Comparison of ENCODE assay signal across 10 mouse cellular contexts in the genomic region with DNA sequence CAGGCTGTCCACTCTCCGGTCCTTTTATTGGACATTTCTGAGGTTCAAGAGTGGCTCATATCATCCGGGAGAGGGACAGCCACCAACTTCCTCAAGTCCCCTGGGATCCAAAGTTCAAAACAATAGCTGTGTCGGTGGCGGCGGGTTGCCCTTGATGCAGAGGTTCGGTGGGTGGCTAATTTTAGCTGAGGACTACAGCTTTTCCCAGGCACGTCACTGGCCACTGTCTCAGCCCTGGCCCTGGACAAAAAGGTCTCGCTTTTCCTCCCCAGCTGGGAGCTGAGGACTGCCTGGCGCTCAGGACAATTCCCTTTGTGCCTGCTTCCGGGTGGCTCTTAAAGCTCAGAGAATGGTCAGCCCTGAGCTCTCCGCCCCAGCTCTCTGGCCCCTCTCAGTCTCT. TPM values are rescaled to one million over a fixed set of nuclear protein-coding genes. Genes with fewer than 3 reads are reported as not detected.
DNase-seq lines count a peak whose midpoint lies in the region; ATAC-seq lines count a peak whose summit lies in the region.
"Had no signal": no experiment of that assay in that cellular context is flagged by ENCODE, and none has a peak within 500 bp of the region (broad histone marks: within the 10 kb centered on the region; RNA-seq: fewer than 3 reads in every experiment).

No protein-coding gene starts in this region.

- H3K9me3 ChIP-seq in embryonic facial prominence, embryonic 11.5 days (replicated peaks; ENCODE audit: control insufficient read depth, low read length): no peaks in the 10 kb centered on the region
- H3K9me3 ChIP-seq in intestine, embryonic 15.5 days: no peaks in the 10 kb centered on the region
- H3K9me3 ChIP-seq in limb, embryonic 13.5 days: no peaks in the 10 kb centered on the region

- H3K27ac ChIP-seq in embryonic facial prominence, embryonic 11.5 days (replicated peaks; ENCODE audit: low read depth, low read length): no peak overlapping the region
- no peak overlapping the region for H3K27ac ChIP-seq in intestine, embryonic 15.5 days
- 0 out of 2 replicates have a peak overlapping the region, but pooled peaks have one; percentile 33 for H3K27ac ChIP-seq in limb, embryonic 13.5 days

- DNase-seq in gastrocnemius, postnatal 25 days: peak; percentile 31
- no peak for DNase-seq in gastrocnemius, postnatal 4 days (ENCODE audit: low spot score in 2 of 2)
- DNase-seq in embryonic facial prominence, embryonic 11.5 days (ENCODE audit: low spot score): peak; percentile 29
- DNase-seq in liver: no peak
- DNase-seq in ovary, postnatal 10 days (ENCODE audit: low spot score): no peak
- DNase-seq in thymus, postnatal 10 days (ENCODE audit: low spot score in 2 of 2): no peak
- DNase-seq: right cerebral cortex, adult 18-20 months had no signal

- no peak for ATAC-seq in embryonic facial prominence, embryonic 11.5 days (replicated peaks; ENCODE audit: insufficient number of reproducible peaks, low FRiP score, low TSS enrichment, low read depth)
- peak; percentile 29 for ATAC-seq in intestine, embryonic 15.5 days
- no peak for ATAC-seq in limb, embryonic 13.5 days (ENCODE audit: low FRiP score, low read depth)

- no peaks in the 10 kb centered on the region for H3K36me3 ChIP-seq in embryonic facial prominence, embryonic 11.5 days (replicated peaks; ENCODE audit: control insufficient read depth, insufficient read depth, low read depth, low read length)
- H3K36me3 ChIP-seq in intestine, embryonic 15.5 days: no peaks in the 10 kb centered on the region
- H3K36me3 ChIP-seq in limb, embryonic 13.5 days: no peaks in the 10 kb centered on the region

- no peak overlapping the region for H3K9ac ChIP-seq in embryonic facial prominence, embryonic 11.5 days (replicated peaks; ENCODE audit: low read length)
- no peak overlapping the region for H3K9ac ChIP-seq in intestine, embryonic 15.5 days
- no peak overlapping the region; the same call in 1 of the 2 replicates for H3K9ac ChIP-seq in limb, embryonic 13.5 days

- WGBS in embryonic facial prominence, embryonic 11.5 days: 20% methylated on average over 11 of the region's 11 CpGs
- whole genome bisulfite sequencing in intestine, embryonic 15.5 days: 36% methylated on average over 11 of the region's 11 CpGs
- WGBS in limb, embryonic 13.5 days: 32% methylated on average over 11 of the region's 11 CpGs

- no peak overlapping the region for H3K4me2 ChIP-seq in embryonic facial prominence, embryonic 11.5 days (ENCODE audit: low read depth, low read length)
- H3K4me2 ChIP-seq in intestine, embryonic 15.5 days (replicated peaks): peak overlapping the region; percentile 6; the same call in 1 of the 2 replicates
- H3K4me2 ChIP-seq in limb, embryonic 13.5 days (replicated peaks): no peak overlapping the region
- H3K4me2 ChIP-seq: midbrain, embryonic 11.5 days had no signal

- H3K4me3 ChIP-seq in embryonic facial prominence, embryonic 11.5 days (ENCODE audit: low read depth, low read length): no peak overlapping the region
- no peak overlapping the region for H3K4me3 ChIP-seq in intestine, embryonic 15.5 days (replicated peaks)
- H3K4me3 ChIP-seq in limb, embryonic 13.5 days: no peak overlapping the region

- H3K4me1 ChIP-seq in embryonic facial prominence, embryonic 11.5 days (ENCODE audit: control insufficient read depth, insufficient read depth, low read length): peaks cover 3% of the 10 kb centered on the region
- H3K4me1 ChIP-seq in intestine, embryonic 15.5 days (replicated peaks): peaks cover 37% of the 10 kb centered on the region
- H3K4me1 ChIP-seq in limb, embryonic 13.5 days: peaks cover 60% of the 10 kb centered on the region

- H3K27me3 ChIP-seq in embryonic facial prominence, embryonic 11.5 days (ENCODE audit: control insufficient read depth, insufficient read depth, low read length): no peaks in the 10 kb centered on the region
- no peaks in the 10 kb centered on the region for H3K27me3 ChIP-seq in intestine, embryonic 15.5 days (replicated peaks)
- H3K27me3 ChIP-seq in limb, embryonic 13.5 days: no peaks in the 10 kb centered on the region

RNA-seq across cellular contexts. Expression of gene Unc5b, which starts 38.5 kb away (rescaled TPM):
- 1 to 10 TPM; 2.0 to 3.5 TPM for total RNA-seq in gastrocnemius, postnatal 25 days (2021)
- total RNA-seq in gastrocnemius, postnatal 4 days (2021): 10 to 100 TPM; 15.2 to 16.1 TPM
- polyA plus RNA-seq in embryonic facial prominence, embryonic 11.5 days (2014; fragmentation: Nextera tagmentation; extraction: Ambion mirVana): 4.0 and 4.7 TPM in 2 replicates
- polyA plus RNA-seq in intestine, embryonic 15.5 days (2015; fragmentation: Nextera tagmentation; extraction: Ambion mirVana): 4.6 and 5.1 TPM in 2 replicates
- polyA plus RNA-seq in limb, embryonic 13.5 days (2015; fragmentation: Nextera tagmentation; extraction: Ambion mirVana): 8.1 and 8.3 TPM in 2 replicates

RNA-seq across cellular contexts. Expression of gene Slc29a3, which starts 40.2 kb away (rescaled TPM):
- total RNA-seq in gastrocnemius, postnatal 25 days (2021): 1 to 10 TPM; 2.4 to 3.4 TPM
- 1 to 10 TPM; 8.8 to 9.1 TPM for total RNA-seq in gastrocnemius, postnatal 4 days (2021)
- 7.0 and 8.2 TPM in 2 replicates for polyA plus RNA-seq in embryonic facial prominence, embryonic 11.5 days (2014; fragmentation: Nextera tagmentation; extraction: Ambion mirVana)
- 9.1 and 11.1 TPM in 2 replicates for polyA plus RNA-seq in intestine, embryonic 15.5 days (2015; fragmentation: Nextera tagmentation; extraction: Ambion mirVana)
- 12.4 and 13.7 TPM in 2 replicates for polyA plus RNA-seq in limb, embryonic 13.5 days (2015; fragmentation: Nextera tagmentation; extraction: Ambion mirVana)

Comparison
In these comparisons a context has a peak if more than half of its experiments do, and no peak if none do; other contexts are left out.
1. DNase-seq: peak in gastrocnemius, postnatal 25 days (single experiment) and embryonic facial prominence, embryonic 11.5 days (single experiment); none in gastrocnemius, postnatal 4 days (0 of 2), liver (single experiment), ovary, postnatal 10 days (single experiment) and thymus, postnatal 10 days (0 of 2).